Mouse (Mus musculus) erythroblast, embryonic 14.5 days (primary cell): ENCODE results near the gene Tspan18.

Experiments used
- GATA1 ChIP-seq: IDR thresholded peaks from 2 replicates; pipeline ENCODE4 v1.6.1; 2012; ENCODE audit warnings: low read length, inconsistent platforms, mixed read lengths
- TAL1 ChIP-seq: IDR thresholded peaks from 3 replicates; pipeline ENCODE4 v1.6.1; 2012; ENCODE audit warnings: low read length, inconsistent platforms, mixed read lengths

DNA sequence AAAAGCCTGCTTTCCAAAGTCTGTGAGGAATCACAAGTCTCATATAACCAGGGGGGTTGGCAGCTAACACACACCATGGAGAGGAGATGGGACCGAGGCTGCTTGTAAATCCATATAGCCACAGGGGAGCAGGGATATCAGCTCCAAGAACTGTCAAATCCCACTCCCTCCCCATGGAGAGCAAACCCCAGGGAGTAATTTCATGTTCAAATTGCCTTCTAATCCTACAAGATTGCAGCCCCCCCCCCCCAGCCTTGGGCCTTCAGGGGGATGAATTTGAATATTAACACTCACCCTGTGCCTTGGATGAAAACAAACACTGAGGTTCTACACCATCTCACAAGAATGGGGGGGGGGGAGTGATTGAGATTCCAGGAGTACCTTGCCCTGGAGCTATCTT is 60.4 kb downstream of the Tspan18 start:
- 0 out of 2 replicates have a peak, but pooled peaks have one; percentile 7 for TF ChIP-seq GATA1
- no peak for TF ChIP-seq TAL1
